Mouse (Mus musculus): ENCODE results near the gene Cdh1. TPM values are rescaled to one million over a fixed set of nuclear protein-coding genes. Genes with fewer than 3 reads are reported as not detected.

Gene Cdh1
- total RNA-seq, 1 experiment from 2014 or later = 15.2 TPM

- ATAC-seq (replicated peaks; ENCODE audit: insufficient number of reproducible peaks, low FRiP score, low TSS enrichment, poor library complexity, severe bottlenecking) = no peak
Observed at GRCm38 (mm10) chr8:106640921-106641320, 37.8 kb downstream of the Cdh1 start.

- ATAC-seq (replicated peaks; ENCODE audit: insufficient number of reproducible peaks, low FRiP score, low TSS enrichment, poor library complexity, severe bottlenecking) = no peak
Observed at GRCm38 (mm10) chr8:106642172-106642571, 39.0 kb downstream of the Cdh1 start.

DNA sequence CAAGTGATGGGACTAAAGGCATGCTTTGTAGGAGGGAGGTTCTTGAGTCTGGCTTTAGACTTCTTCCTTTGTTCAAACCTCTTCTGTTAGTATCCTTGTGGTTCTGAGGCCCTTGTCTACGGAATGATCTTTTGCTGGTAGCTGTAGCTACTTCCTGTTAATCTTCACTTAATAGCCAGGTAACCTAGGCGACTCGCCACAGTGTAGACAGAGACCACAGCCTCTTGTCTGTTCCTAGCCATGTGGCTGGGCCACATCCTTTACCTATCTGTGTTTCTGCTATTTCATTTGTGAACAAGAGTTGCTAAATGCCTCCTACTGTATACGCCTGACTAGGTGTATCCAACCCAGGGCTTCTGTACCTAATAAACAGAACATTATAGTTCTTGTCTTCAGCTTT is 39.9 kb downstream of the Cdh1 start:
- no peak; the same call in 1 of the 2 replicates for ATAC-seq (replicated peaks; ENCODE audit: insufficient number of reproducible peaks, low FRiP score, low TSS enrichment, poor library complexity, severe bottlenecking)

DNA sequence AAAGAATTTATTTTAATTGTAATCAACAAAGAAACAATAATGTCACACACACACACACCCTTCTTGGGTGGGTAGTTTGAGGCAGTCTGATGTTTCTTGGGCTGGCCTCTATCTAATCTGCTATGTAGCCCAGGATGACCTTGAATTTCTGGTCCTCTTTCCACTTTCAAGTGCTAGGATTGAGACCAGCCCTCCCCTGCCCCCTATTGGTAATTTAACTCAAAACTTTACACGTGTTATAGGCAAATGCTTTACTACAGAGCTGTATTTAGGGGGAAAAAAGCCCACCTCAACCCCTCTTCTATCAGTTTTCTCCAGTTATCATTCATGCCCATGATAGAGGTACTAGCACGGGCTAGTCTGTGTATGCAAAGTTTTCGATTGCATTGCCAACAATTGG is 41.8 kb downstream of the Cdh1 start:
- ATAC-seq (replicated peaks; ENCODE audit: insufficient number of reproducible peaks, low FRiP score, low TSS enrichment, poor library complexity, severe bottlenecking) = no peak

GRCm38 (mm10) chr8:106646153-106646552 is 43.0 kb downstream of the Cdh1 start:
- no peak for ATAC-seq (replicated peaks; ENCODE audit: insufficient number of reproducible peaks, low FRiP score, low TSS enrichment, poor library complexity, severe bottlenecking)

GRCm38 (mm10) chr8:106646731-106647130 is 43.6 kb downstream of the Cdh1 start:
- ATAC-seq (replicated peaks; ENCODE audit: insufficient number of reproducible peaks, low FRiP score, low TSS enrichment, poor library complexity, severe bottlenecking) = no peak

GRCm38 (mm10) chr8:106647387-106647786 is 44.2 kb downstream of the Cdh1 start:
- 0 out of 2 replicates have a peak, but pooled peaks have one; percentile 61 for ATAC-seq (replicated peaks; ENCODE audit: insufficient number of reproducible peaks, low FRiP score, low TSS enrichment, poor library complexity, severe bottlenecking)

DNA sequence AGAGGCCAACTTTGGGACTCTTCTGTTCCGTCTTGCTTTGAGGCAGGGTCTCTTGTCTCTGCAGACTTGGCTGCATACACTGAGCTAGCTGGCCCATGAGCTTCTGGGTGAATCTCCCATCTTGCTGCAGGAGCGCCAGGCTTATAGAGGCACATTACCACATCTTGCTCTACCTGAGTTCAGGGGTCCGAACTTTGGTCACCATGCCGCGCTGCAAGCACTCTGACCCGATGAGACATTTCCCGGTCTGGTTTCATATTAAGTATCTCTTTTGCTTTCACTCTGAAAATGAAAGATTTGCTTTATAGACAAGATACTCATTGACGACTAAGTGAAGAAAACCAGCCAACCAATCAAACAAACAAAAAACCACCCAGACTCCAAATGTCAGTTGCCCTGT is 45.3 kb downstream of the Cdh1 start:
- ATAC-seq (replicated peaks; ENCODE audit: insufficient number of reproducible peaks, low FRiP score, low TSS enrichment, poor library complexity, severe bottlenecking) = no peak

- no peak for ATAC-seq (replicated peaks; ENCODE audit: insufficient number of reproducible peaks, low FRiP score, low TSS enrichment, poor library complexity, severe bottlenecking)
Observed at GRCm38 (mm10) chr8:106651994-106652393, 48.8 kb downstream of the Cdh1 start.

- ATAC-seq (replicated peaks; ENCODE audit: insufficient number of reproducible peaks, low FRiP score, low TSS enrichment, poor library complexity, severe bottlenecking) = no peak
Observed at GRCm38 (mm10) chr8:106656046-106656445, 52.9 kb downstream of the Cdh1 start.

DNA sequence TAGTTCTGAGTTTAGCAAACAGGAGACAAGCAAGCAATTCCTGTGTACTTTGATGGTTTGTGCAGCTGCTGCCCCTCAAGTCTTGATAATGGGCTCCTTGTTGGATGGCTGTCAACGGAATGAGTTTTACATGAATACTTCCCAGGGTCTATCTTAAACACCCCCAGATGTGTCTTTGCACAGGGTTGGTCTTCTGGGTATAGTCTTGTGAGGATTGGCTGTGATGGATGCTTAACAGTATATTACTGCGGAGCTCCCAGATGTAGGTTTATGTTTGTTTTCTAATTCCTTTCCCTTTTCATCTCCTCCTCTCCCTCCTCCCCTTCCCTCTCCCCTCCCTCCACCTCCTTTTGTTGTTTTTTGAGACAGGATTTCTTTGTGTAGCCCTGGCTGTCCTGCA is 69.6 kb downstream of the Cdh1 start:
- ATAC-seq (replicated peaks; ENCODE audit: insufficient number of reproducible peaks, low FRiP score, low TSS enrichment, poor library complexity, severe bottlenecking) = no peak

DNA sequence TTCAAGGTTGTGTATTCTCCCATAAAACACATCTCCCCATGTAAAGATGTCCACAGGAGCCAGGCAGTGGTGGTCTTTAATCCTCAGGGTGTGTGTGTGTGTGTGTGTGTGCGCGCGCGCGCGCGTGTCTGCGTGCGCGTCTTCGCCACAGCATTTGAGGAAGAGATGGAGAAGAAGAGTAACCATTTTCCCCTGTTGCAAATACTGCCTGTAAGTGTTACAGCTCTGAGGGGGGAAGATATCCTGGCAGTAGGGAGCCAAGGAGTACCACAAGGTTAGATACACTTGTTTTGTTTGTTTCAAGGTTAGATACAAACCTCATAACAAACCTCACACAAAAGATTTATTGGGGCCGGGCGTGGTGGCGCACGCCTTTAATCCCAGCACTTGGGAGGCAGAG is 71.2 kb downstream of the Cdh1 start:
- ATAC-seq (replicated peaks; ENCODE audit: insufficient number of reproducible peaks, low FRiP score, low TSS enrichment, poor library complexity, severe bottlenecking) = no peak

DNA sequence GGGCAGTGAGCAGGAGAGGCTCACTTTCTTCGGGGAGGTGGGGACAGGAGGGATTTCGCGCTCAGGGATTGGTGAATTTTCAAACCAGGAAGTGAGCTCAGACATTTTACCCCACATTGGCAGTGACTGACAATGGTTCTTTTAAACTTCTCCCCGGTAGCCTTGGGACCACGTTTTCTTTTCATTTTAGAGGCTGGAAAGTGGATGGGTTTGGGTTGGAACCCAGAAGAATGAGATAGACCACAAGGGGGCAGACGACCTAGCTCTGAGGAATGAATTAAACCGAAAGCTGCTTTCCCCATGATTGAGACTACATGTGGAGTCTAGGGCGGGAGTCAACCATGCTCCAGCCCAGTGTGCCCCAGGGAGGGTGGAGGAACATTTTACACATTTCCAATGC is 71.7 kb downstream of the Cdh1 start:
- ATAC-seq (replicated peaks; ENCODE audit: insufficient number of reproducible peaks, low FRiP score, low TSS enrichment, poor library complexity, severe bottlenecking) = no peak

GRCm38 (mm10) chr8:106682971-106683668 is 80.0 kb downstream of the Cdh1 start, which contains the start of gene Tango6:
Gene Tango6, plus strand, starts transcription at chr8:106683068.
- peak; percentile 95 for ATAC-seq (replicated peaks; ENCODE audit: insufficient number of reproducible peaks, low FRiP score, low TSS enrichment, poor library complexity, severe bottlenecking)

DNA sequence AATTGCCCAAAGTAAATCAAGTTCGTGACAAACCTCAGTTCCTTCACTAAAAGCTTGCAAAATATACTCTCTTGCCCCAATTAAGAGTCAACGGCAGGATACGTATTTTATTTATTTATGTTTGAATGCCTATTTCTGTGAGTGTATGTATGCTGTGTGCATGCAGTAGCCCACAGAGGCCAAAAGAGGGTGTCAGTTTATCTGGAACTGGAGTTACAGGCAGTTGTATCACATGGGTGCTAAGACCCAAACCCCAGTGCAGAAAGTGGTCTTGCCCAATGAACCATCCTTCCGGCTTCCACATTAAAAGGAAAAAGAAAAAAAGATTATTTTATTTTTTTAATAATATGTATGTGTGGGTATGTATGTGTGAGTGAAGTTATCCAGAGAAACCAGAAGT is 81.2 kb downstream of the Cdh1 start:
- no peak for ATAC-seq (replicated peaks; ENCODE audit: insufficient number of reproducible peaks, low FRiP score, low TSS enrichment, poor library complexity, severe bottlenecking)

DNA sequence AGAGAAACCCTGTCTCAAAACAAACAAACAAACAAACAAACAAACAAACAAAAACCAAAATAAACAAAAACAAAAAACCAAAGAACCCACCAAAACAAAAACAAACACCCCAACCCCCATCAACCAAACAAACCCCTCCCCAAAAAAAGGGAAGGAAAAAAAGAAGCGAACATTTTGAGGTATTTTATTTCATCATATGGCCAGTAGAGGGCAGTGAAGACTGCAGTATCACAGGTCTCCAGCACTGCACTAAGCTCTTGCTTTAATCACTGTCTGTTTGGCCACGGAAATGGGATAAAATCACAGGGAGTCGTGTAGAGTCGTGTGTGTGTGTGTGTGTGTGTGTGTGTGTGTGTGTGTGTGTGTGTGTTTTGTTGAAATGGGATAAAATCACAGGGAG is 84.3 kb downstream of the Cdh1 start:
- ATAC-seq (replicated peaks; ENCODE audit: insufficient number of reproducible peaks, low FRiP score, low TSS enrichment, poor library complexity, severe bottlenecking) = no peak

- ATAC-seq (replicated peaks; ENCODE audit: insufficient number of reproducible peaks, low FRiP score, low TSS enrichment, poor library complexity, severe bottlenecking) = no peak
Observed at GRCm38 (mm10) chr8:106697748-106698248, 94.6 kb downstream of the Cdh1 start.

DNA sequence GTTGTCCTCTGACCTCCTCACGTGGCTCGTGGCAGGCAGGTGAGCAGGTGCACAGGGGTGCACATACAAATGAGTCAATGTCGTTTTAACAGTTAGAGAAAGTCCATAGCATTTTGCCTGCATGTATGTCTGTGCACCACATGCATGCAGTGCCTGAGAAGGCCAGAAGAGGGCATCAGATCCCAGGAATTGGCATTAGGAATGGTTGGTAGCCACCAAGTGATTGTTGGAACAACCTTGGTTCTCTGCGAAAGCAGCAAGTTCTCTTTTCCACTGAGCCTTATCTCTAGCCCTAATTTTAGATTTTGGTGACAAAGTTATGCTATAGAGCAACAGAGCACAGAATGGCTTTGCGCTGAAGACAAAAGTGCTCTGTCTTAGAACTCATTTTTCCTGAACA is 96.4 kb downstream of the Cdh1 start:
- ATAC-seq (replicated peaks; ENCODE audit: insufficient number of reproducible peaks, low FRiP score, low TSS enrichment, poor library complexity, severe bottlenecking) = no peak

- ATAC-seq (replicated peaks; ENCODE audit: insufficient number of reproducible peaks, low FRiP score, low TSS enrichment, poor library complexity, severe bottlenecking) = no peak
Observed at GRCm38 (mm10) chr8:106700131-106700530, 97.0 kb downstream of the Cdh1 start.

DNA sequence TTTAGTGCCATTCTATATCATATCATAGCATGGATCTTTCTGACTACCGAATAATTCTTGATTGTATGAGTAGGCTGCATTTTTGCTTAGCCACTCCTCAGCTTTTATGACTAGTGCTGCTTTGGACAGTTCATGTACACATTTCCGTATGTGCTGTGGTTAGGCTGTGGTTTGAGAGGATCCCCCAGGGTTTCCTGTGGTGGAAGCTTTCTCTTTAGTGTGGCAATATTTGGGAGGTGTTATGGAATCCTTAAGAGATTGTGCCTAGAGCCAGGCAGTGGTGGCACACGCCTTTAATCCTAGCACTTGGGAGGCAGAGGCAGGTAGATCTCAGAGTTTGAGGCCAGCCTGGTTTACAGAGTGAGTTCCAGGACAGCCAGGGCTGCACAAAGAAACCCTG is 98.2 kb downstream of the Cdh1 start:
- ATAC-seq (replicated peaks; ENCODE audit: insufficient number of reproducible peaks, low FRiP score, low TSS enrichment, poor library complexity, severe bottlenecking) = no peak
